Mouse (Mus musculus) colon, adult 2 months (tissue): ENCODE data around the gene Pex11a. TPM values are rescaled to one million over a fixed set of nuclear protein-coding genes. Genes with fewer than 3 reads are reported as not detected.

Source experiments
- polyA plus RNA-seq: library from polyadenylated mRNA; depleted of rRNA; stranded (reverse); fragments of >200 nt; gene quantifications from 2 replicates; pipeline ENCODE4 v1.2.3, GENCODE M21; 2012; rRNA removed

Pex11a gene
- polyA plus RNA-seq, result 15.4 and 17.3 TPM in 2 replicates

GRCm38 (mm10) chr7:79742659-79743536, at the start of gene Pex11a, which contains the start of gene Wdr93:
Gene Pex11a (minus strand): TSS chr7:79743131.
Gene Wdr93 (plus strand): TSS chr7:79743163.

GRCm38 (mm10) chr7:79732622-79733021, 10.3 kb downstream of the Pex11a start, which contains the start of gene Plin1:
Gene Plin1 (minus strand): TSS chr7:79732903.

GRCm38 (mm10) chr7:79715187-79715981, 27.5 kb downstream of the Pex11a start, which contains the start of gene Kif7:
Gene Kif7 (minus strand): TSS chr7:79715720.

Other genes starting within 250 kb of the Pex11a start
- 0.07 TPM in 1 of 2 replicates, not detected in the other for gene Rhcg, start 125.5 kb downstream of the Pex11a start, polyA plus RNA-seq
- 0.97 and 1.4 TPM in 2 replicates for gene Ticrr, start 82.9 kb downstream of the Pex11a start, polyA plus RNA-seq
- 1.5 and 2.1 TPM in 2 replicates for gene Kif7, start 27.4 kb downstream of the Pex11a start, polyA plus RNA-seq
- 16.0 and 26.6 TPM in 2 replicates for gene Plin1, start 10.2 kb downstream of the Pex11a start, polyA plus RNA-seq
- 0.10 and 0.17 TPM in 2 replicates for gene Wdr93, start within 50 bp of the Pex11a start, polyA plus RNA-seq
- gene Mesp1, start 50.7 kb upstream of the Pex11a start, polyA plus RNA-seq, result 0.26 and 0.29 TPM in 2 replicates
- gene Mesp2, start 67.6 kb upstream of the Pex11a start, polyA plus RNA-seq, result 0.80 and 0.98 TPM in 2 replicates
- gene Anpep, start 117.9 kb upstream of the Pex11a start, polyA plus RNA-seq, result 21.2 and 22.2 TPM in 2 replicates
- 11.7 and 11.9 TPM in 2 replicates for gene Ap3s2, start 177.5 kb upstream of the Pex11a start, polyA plus RNA-seq
- gene Arpin, start 192.2 kb upstream of the Pex11a start, polyA plus RNA-seq, result 21.7 and 22.6 TPM in 2 replicates